Mouse (Mus musculus): ENCODE data around the gene Kif26b. TPM values are rescaled to one million over a fixed set of nuclear protein-coding genes. Genes with fewer than 3 reads are reported as not detected.
A peak's percentile ranks its signal among the peaks of the same experiment; 100 is the strongest.

The Kif26b gene
- polyA plus RNA-seq (2015; fragmentation: Nextera tagmentation; extraction: Ambion mirVana), result 2.7 and 2.9 TPM in 2 replicates

DNA sequence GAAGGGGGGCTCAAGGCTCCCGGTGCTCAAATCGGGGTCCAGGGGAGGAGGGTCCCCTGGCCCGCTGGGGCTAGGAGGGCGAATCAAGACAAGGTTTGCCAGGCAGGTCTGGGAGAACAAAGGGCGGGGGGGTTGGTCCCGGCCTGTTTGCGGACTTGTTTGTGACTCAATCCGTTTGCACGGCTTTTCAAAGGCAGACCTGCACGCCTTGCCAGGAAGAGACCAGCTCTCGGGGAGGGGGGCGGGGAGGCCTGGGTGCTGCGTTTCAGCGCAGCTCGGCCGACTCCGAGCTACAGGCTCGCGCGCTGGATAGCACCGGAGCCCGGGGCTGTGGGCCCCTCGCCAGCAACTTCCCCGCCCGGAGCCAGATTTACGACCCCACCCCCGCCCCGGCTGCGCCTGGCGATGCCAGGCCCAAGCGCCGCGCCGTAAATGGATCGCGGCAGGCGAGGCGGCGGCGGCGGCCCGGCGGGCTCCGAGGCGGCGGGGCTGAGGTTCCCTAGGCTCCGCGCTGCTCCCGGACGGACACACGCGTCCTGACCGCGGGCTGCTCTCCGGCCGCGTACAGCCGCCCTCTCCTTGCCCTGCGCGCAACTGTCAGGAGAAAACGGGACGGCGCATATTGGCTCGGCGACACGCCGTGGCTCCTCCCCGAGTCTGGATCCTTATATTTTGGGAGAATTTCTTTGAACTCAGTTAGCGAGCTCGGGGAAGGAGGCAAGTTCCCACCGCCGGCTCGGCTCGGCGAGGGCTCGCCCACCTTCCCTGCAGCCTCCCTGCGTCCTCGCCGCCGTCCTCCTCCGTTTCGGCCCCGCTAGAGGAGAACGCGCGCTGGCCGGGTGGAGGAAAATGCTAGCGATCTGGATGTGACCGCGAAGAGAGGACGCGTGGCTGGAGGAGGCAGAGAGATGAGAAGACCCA, at the start of gene Kif26b:
Gene Kif26b (plus strand): TSS at position 695 of the 921 bp plus-strand sequence.
- peaks cover 28% of the 10 kb centered on the region for H3K4me1 ChIP-seq
- H3K27ac ChIP-seq, result 0 out of 2 replicates have a peak within 1 kb of the TSS, but pooled peaks have one; percentile 15
- peak within 1 kb of the TSS; percentile 100 for H3K4me2 ChIP-seq
- peaks cover 35% of the 10 kb centered on the region for H3K27me3 ChIP-seq
- no peaks in the 10 kb centered on the region for H3K36me3 ChIP-seq (ENCODE audit: poor library complexity, severe bottlenecking)
- peak within 1 kb of the TSS; percentile 74 for H3K9ac ChIP-seq
- no peaks in the 10 kb centered on the region for H3K9me3 ChIP-seq (replicated peaks)
- ATAC-seq, result peak; percentile 50
- under 1% methylated on average over 77 of the region's 92 CpGs for WGBS
- peak within 1 kb of the TSS; percentile 58 for H3K4me3 ChIP-seq

- H3K4me3 ChIP-seq, result no peak overlapping the region
- no peak for ATAC-seq
- H3K27ac ChIP-seq, result no peak overlapping the region
- H3K9ac ChIP-seq, result no peak overlapping the region
- no peaks in the 10 kb centered on the region for H3K4me1 ChIP-seq
- no peaks in the 10 kb centered on the region for H3K36me3 ChIP-seq (ENCODE audit: poor library complexity, severe bottlenecking)
- no peaks in the 10 kb centered on the region for H3K9me3 ChIP-seq (replicated peaks)
- H3K4me2 ChIP-seq, result no peak overlapping the region
- no peaks in the 10 kb centered on the region for H3K27me3 ChIP-seq
Measured at GRCm38 (mm10) chr1:178483854-178484253, 45.1 kb upstream of the Kif26b start.

DNA sequence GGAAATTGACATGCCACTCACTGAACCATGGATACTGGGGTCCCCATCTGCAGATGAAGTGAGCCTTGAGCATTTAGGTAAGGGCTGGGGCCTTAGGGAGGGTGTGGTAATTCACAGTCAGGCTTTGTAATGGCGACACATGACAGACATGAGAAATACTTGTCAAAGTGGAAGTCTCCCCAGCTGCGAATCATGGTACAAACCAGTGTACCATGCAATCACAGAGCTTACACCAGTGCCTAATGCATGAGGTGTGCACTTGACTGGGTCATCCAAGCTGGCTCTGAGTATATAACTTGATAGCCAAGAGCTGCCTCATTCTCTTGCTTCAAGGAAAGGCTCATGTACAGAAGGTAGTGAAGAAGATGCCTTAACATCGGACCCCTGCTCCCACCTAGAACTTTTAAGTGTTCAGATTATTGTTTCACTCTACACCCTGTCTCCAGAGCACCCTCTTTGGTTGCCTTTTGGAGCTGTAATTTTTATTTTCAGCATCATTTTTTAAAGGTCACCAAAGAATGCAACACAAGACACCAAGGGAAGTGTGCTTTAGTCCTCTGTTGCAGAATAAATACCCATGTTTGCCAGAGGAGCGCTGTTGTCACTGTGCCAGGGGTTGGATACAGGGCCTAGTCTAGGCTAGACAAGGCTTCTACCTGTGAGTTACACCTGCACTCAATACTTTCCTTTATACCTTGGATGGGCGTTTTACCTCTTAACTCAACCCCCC, 43.6 kb upstream of the Kif26b start:
- H3K4me1 ChIP-seq, result peaks cover 6% of the 10 kb centered on the region; the same call in 1 of the 2 replicates
- no peak overlapping the region for H3K27ac ChIP-seq
- H3K36me3 ChIP-seq (ENCODE audit: poor library complexity, severe bottlenecking), result no peaks in the 10 kb centered on the region
- no peaks in the 10 kb centered on the region for H3K9me3 ChIP-seq (replicated peaks)
- no peaks in the 10 kb centered on the region for H3K27me3 ChIP-seq
- no peak for ATAC-seq
- 83% methylated on average over 5 of the region's 5 CpGs for WGBS
- no peak overlapping the region for H3K9ac ChIP-seq
- H3K4me2 ChIP-seq, result no peak overlapping the region
- H3K4me3 ChIP-seq, result no peak overlapping the region

DNA sequence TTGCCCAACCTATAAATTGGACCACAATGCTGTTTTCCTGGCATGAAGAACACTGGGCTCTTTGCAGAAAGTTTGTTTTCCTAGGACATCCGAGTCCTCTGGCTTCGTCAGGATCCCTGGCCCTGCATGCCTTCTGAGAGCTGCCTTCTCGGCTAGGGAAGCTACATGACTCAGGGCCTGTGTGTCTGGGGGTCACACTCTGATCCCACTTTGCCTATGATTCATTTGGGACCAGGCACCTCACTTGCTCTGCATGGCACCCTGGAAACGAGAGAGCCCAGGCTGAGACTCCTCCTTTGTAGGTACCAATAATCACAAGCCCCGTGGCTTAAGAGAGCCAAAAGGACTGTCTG, 43.1 kb upstream of the Kif26b start:
- Histone ChIP-seq H3K27ac (no peak overlapping the region), H3K36me3 (ENCODE audit: poor library complexity, severe bottlenecking) (no peaks in the 10 kb centered on the region), H3K4me2 (no peak overlapping the region), H3K9me3 (replicated peaks) (no peaks in the 10 kb centered on the region), H3K9ac (no peak overlapping the region), H3K4me3 (no peak overlapping the region), H3K4me1 (peaks cover 6% of the 10 kb centered on the region; the same call in 1 of the 2 replicates), H3K27me3 (no peaks in the 10 kb centered on the region)
- 76% methylated on average over 5 of the region's 5 CpGs for WGBS
- ATAC-seq, result no peak

DNA sequence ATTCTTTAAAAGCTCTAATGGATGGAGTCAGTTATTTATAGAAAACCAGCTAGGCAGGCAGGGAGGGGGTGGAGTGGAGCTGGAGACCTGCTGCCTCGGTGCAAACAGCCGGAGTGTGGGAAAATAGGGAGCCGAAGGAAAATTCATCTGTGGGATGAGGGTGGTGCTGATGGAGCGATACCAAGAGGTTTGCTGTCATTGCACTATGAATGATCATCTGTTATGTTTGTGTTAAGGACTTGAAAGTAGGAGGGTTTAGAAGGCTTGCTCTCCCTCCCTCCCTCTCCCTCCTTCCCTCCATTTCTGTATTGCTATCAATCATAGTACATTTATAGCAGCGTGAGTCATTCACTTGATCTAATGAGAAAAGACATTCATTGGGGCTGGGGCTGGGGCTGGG, 42.1 kb upstream of the Kif26b start:
- Histone ChIP-seq H3K27ac (no peak overlapping the region), H3K9ac (no peak overlapping the region), H3K27me3 (no peaks in the 10 kb centered on the region), H3K4me3 (no peak overlapping the region), H3K9me3 (replicated peaks) (no peaks in the 10 kb centered on the region), H3K4me1 (peaks cover 6% of the 10 kb centered on the region; the same call in 1 of the 2 replicates), H3K4me2 (no peak overlapping the region), H3K36me3 (ENCODE audit: poor library complexity, severe bottlenecking) (no peaks in the 10 kb centered on the region)
- 78% methylated on average over 5 of the region's 5 CpGs for WGBS
- no peak for ATAC-seq

GRCm38 (mm10) chr1:178489127-178489526, 39.8 kb upstream of the Kif26b start:
- no peak overlapping the region for H3K27ac ChIP-seq

GRCm38 (mm10) chr1:178491733-178492132, 37.2 kb upstream of the Kif26b start:
- Histone ChIP-seq H3K27ac (no peak overlapping the region), H3K4me1 (peaks cover 6% of the 10 kb centered on the region; the same call in 1 of the 2 replicates), H3K4me2 (no peak overlapping the region), H3K4me3 (no peak overlapping the region), H3K9me3 (replicated peaks) (no peaks in the 10 kb centered on the region), H3K36me3 (ENCODE audit: poor library complexity, severe bottlenecking) (no peaks in the 10 kb centered on the region), H3K9ac (no peak overlapping the region), H3K27me3 (no peaks in the 10 kb centered on the region)
- no peak for ATAC-seq
- WGBS, result 85% methylated on average over 5 of the region's 5 CpGs

More at GRCm38 (mm10) chr1:178489127-178489526, 39.8 kb upstream of the Kif26b start:
- H3K9ac ChIP-seq, result no peak overlapping the region
- H3K4me1 ChIP-seq, result peaks cover 6% of the 10 kb centered on the region; the same call in 1 of the 2 replicates
- peak; percentile 24; the same call in 1 of the 2 replicates for ATAC-seq
- no peak overlapping the region for H3K4me3 ChIP-seq
- no peaks in the 10 kb centered on the region for H3K9me3 ChIP-seq (replicated peaks)
- H3K27me3 ChIP-seq, result no peaks in the 10 kb centered on the region
- WGBS, result 41% methylated on average over 3 of the region's 3 CpGs
- no peaks in the 10 kb centered on the region for H3K36me3 ChIP-seq (ENCODE audit: poor library complexity, severe bottlenecking)
- H3K4me2 ChIP-seq, result no peak overlapping the region

DNA sequence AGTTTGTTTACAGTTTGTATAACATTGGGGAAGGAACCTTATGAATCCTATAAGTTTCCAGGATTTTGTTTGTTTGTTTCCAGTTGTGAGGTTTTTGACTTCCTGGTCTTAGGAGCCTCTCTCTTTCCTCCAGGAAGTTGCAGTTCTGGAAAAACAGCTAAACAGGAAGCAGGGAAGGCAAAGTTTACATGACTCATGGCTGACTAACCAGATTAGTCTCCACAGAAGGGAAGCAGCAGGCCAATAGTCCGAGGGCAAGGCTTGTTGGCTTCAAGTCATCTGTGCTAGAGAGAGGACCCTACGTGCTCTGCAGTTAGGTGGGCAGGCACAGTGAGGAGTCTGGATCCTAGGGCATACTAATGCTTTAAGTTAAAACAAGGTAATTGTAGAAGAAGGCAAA, 36.4 kb upstream of the Kif26b start:
- Histone ChIP-seq H3K9me3 (replicated peaks) (no peaks in the 10 kb centered on the region), H3K4me2 (no peak overlapping the region), H3K4me3 (no peak overlapping the region), H3K36me3 (ENCODE audit: poor library complexity, severe bottlenecking) (no peaks in the 10 kb centered on the region), H3K9ac (no peak overlapping the region), H3K4me1 (peaks cover 6% of the 10 kb centered on the region; the same call in 1 of the 2 replicates), H3K27me3 (no peaks in the 10 kb centered on the region), H3K27ac (no peak overlapping the region)
- ATAC-seq, result no peak
- WGBS, result 85% methylated on average over 2 of the region's 2 CpGs

GRCm38 (mm10) chr1:178496186-178496585, 32.7 kb upstream of the Kif26b start:
- H3K4me3 ChIP-seq, result no peak overlapping the region
- H3K27ac ChIP-seq, result no peak overlapping the region
- no peaks in the 10 kb centered on the region for H3K9me3 ChIP-seq (replicated peaks)
- 43% methylated on average over 2 of the region's 2 CpGs for WGBS
- ATAC-seq, result no peak
- no peak overlapping the region for H3K9ac ChIP-seq
- no peaks in the 10 kb centered on the region for H3K27me3 ChIP-seq
- H3K4me2 ChIP-seq, result no peak overlapping the region
- no peaks in the 10 kb centered on the region for H3K36me3 ChIP-seq (ENCODE audit: poor library complexity, severe bottlenecking)
- no peaks in the 10 kb centered on the region for H3K4me1 ChIP-seq

GRCm38 (mm10) chr1:178496841-178497240, 32.1 kb upstream of the Kif26b start:
- no peaks in the 10 kb centered on the region for H3K27me3 ChIP-seq
- H3K4me1 ChIP-seq, result no peaks in the 10 kb centered on the region
- no peak overlapping the region for H3K27ac ChIP-seq
- no peak overlapping the region for H3K4me2 ChIP-seq
- ATAC-seq, result no peak
- no peaks in the 10 kb centered on the region for H3K36me3 ChIP-seq (ENCODE audit: poor library complexity, severe bottlenecking)
- no peak overlapping the region for H3K9ac ChIP-seq
- WGBS, result 55% methylated on average over 1 of the region's 1 CpGs
- H3K4me3 ChIP-seq, result no peak overlapping the region
- H3K9me3 ChIP-seq (replicated peaks), result no peaks in the 10 kb centered on the region

DNA sequence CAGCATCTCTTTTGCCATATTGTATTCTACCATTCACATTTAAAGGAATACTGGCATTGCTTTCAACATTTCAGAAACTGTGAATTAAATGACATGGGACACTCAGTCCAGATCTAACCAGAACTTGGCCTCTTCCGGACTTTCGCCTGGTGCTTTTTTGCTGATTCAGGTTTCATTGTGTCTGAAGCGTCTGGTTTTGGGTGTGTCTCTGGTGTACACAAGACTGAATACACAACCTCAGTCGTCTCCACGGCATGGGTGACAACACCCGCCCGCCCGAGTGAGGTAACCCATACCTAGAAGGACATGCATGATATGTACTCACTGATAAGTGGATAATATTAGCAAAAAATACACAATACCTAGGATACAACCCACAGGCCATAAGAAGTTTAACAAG, 22.0 kb upstream of the Kif26b start:
- no peak for ATAC-seq
- no peaks in the 10 kb centered on the region for H3K36me3 ChIP-seq (ENCODE audit: poor library complexity, severe bottlenecking)
- H3K27me3 ChIP-seq, result no peaks in the 10 kb centered on the region
- no peaks in the 10 kb centered on the region for H3K9me3 ChIP-seq (replicated peaks)
- H3K9ac ChIP-seq, result no peak overlapping the region
- H3K4me2 ChIP-seq, result no peak overlapping the region
- 94% methylated on average over 8 of the region's 8 CpGs for WGBS
- H3K27ac ChIP-seq, result no peak overlapping the region
- H3K4me1 ChIP-seq, result no peaks in the 10 kb centered on the region
- H3K4me3 ChIP-seq, result no peak overlapping the region

DNA sequence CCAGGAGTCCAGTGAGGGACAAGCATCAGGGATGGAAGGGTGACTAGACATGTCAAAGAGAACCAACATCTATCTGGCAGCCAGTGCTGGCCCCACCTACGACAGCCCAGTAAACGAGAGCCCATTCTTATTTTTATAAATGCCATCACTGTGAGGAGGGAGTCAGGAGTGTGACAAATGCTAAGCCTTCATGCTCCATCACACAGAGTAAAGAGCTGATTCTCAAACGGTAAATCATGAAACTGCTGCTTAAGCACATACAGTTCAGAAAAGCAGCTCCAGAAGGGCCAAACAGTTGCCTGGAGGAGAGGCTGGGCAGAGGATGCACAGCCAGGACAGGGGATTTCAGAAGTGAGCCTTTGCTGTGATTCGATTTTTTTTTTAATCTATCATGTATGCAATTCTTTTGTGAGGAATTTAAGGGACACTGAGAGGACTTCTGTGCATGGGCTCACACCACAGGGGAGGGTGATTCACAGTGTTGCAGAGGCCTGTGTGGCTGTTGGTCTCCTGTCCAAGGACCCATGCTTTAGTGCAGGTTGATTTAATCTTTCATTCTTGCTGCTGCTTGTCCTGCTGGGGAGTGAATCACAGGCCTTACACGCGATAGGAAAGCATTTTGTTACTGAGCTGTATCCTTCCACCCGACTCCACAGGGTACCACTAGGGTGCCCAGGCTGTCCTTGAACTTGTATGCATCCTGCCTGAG, 16.4 kb upstream of the Kif26b start:
- 33% methylated on average over 7 of the region's 7 CpGs for WGBS
- Histone ChIP-seq H3K9me3 (replicated peaks) (no peaks in the 10 kb centered on the region), H3K36me3 (ENCODE audit: poor library complexity, severe bottlenecking) (no peaks in the 10 kb centered on the region), H3K27me3 (no peaks in the 10 kb centered on the region), H3K9ac (no peak overlapping the region), H3K4me2 (no peak overlapping the region), H3K27ac (no peak overlapping the region), H3K4me3 (no peak overlapping the region), H3K4me1 (no peaks in the 10 kb centered on the region)
- ATAC-seq, result no peak
